Mouse (Mus musculus) liver, embryonic 14.5 days (tissue): ENCODE results near the gene Ctnnd2.

Experiments used
- CTCF ChIP-seq: IDR thresholded peaks from 2 replicates; pipeline ENCODE4 v1.5.1; 2016; ENCODE audit warnings: antibody characterized with exemption, low read depth, control low read depth
- EP300 ChIP-seq: IDR thresholded peaks from 2 replicates; pipeline ENCODE4 v1.6.1; 2016; ENCODE audit warnings: antibody characterized with exemption, low read depth

- TF ChIP-seq CTCF (no peak), EP300 (no peak)
These were observed 444.5 kb downstream of the Ctnnd2 start for GRCm38 (mm10) chr15:30616861-30617260.
